Mouse (Mus musculus): ENCODE results near the gene Tdrd9. TPM values are rescaled to one million over a fixed set of nuclear protein-coding genes. Genes with fewer than 3 reads are reported as not detected.
"Not testable (repeated sequence)": the region's sequence is repeated elsewhere in the genome, so short reads cannot be mapped to it uniquely, and the experiment has no call there.

Gene Tdrd9
- polyA plus RNA-seq, 1 experiment from 2014 or later: 0.21 TPM

GRCm38 (mm10) chr12:111936706-111937550 lies 34.4 kb upstream of the Tdrd9 start:
- peak overlapping the region; percentile 26; the same call in 1 of the 2 replicates for H3K4me2 ChIP-seq (ENCODE audit: low read depth, low read length)
- no peaks in the 10 kb centered on the region for H3K27me3 ChIP-seq (replicated peaks; ENCODE audit: control insufficient read depth, insufficient read depth, low read length)
- H3K4me3 ChIP-seq (ENCODE audit: low read depth, low read length): no peak overlapping the region
- DNase-seq (ENCODE audit: low spot score) (peak; percentile 86), ATAC-seq (ENCODE audit: low read depth) (peak; percentile 69)
- peak overlapping the region; percentile 87 for H3K27ac ChIP-seq (replicated peaks; ENCODE audit: low read depth, low read length)
- H3K9me3 ChIP-seq (ENCODE audit: control insufficient read depth, low read length): no peaks in the 10 kb centered on the region
- no peaks in the 10 kb centered on the region for H3K36me3 ChIP-seq (ENCODE audit: control insufficient read depth, insufficient read depth, low read length)
- 0 out of 2 replicates have a peak overlapping the region, but pooled peaks have one; percentile 30 for H3K9ac ChIP-seq (ENCODE audit: low read depth, low read length)
- H3K4me1 ChIP-seq (ENCODE audit: control insufficient read depth, insufficient read depth, low read length): peaks cover 46% of the 10 kb centered on the region
- WGBS: 26% methylated on average over 18 of the region's 24 CpGs

- Histone ChIP-seq H3K27ac (replicated peaks; ENCODE audit: low read depth, low read length) (peak overlapping the region; percentile 87), H3K4me3 (ENCODE audit: low read depth, low read length) (no peak overlapping the region), H3K27me3 (replicated peaks; ENCODE audit: control insufficient read depth, insufficient read depth, low read length) (no peaks in the 10 kb centered on the region), H3K36me3 (ENCODE audit: control insufficient read depth, insufficient read depth, low read length) (no peaks in the 10 kb centered on the region), H3K9me3 (ENCODE audit: control insufficient read depth, low read length) (no peaks in the 10 kb centered on the region), H3K4me1 (ENCODE audit: control insufficient read depth, insufficient read depth, low read length) (peaks cover 41% of the 10 kb centered on the region), H3K9ac (ENCODE audit: low read depth, low read length) (peak overlapping the region; percentile 30; the same call in 1 of the 2 replicates), H3K4me2 (ENCODE audit: low read depth, low read length) (no peak overlapping the region)
- ATAC-seq (ENCODE audit: low read depth) (peak; percentile 72), DNase-seq (ENCODE audit: low spot score) (peak; percentile 88)
- 29% methylated on average over 1 of the region's 1 CpGs for WGBS
Observed at GRCm38 (mm10) chr12:111938623-111939177, 32.7 kb upstream of the Tdrd9 start.

GRCm38 (mm10) chr12:111943421-111944064 lies 27.8 kb upstream of the Tdrd9 start:
- H3K9ac ChIP-seq (ENCODE audit: low read depth, low read length): peak overlapping the region; percentile 8; the same call in 1 of the 2 replicates
- H3K4me2 ChIP-seq (ENCODE audit: low read depth, low read length): no peak overlapping the region; the same call in 1 of the 2 replicates
- ATAC-seq (ENCODE audit: low read depth): no peak

GRCm38 (mm10) chr12:111944065-111944987 lies 27.0 kb upstream of the Tdrd9 start:
- peak; percentile 56; the same call in 1 of the 2 replicates for ATAC-seq (ENCODE audit: low read depth)
- Histone ChIP-seq H3K27ac (replicated peaks; ENCODE audit: low read depth, low read length) (peak overlapping the region; percentile 65), H3K4me1 (ENCODE audit: control insufficient read depth, insufficient read depth, low read length) (peaks cover 20% of the 10 kb centered on the region)
- WGBS: 73% methylated on average over 11 of the region's 20 CpGs
- not testable (repeated sequence) for H3K9ac ChIP-seq (ENCODE audit: low read depth, low read length); H3K4me3 ChIP-seq (ENCODE audit: low read depth, low read length); H3K36me3 ChIP-seq (ENCODE audit: control insufficient read depth, insufficient read depth, low read length); H3K9me3 ChIP-seq (ENCODE audit: control insufficient read depth, low read length); DNase-seq (ENCODE audit: low spot score); H3K4me2 ChIP-seq (ENCODE audit: low read depth, low read length); H3K27me3 ChIP-seq (replicated peaks; ENCODE audit: control insufficient read depth, insufficient read depth, low read length)

More at GRCm38 (mm10) chr12:111943421-111944064, 27.8 kb upstream of the Tdrd9 start:
- Histone ChIP-seq H3K4me3 (ENCODE audit: low read depth, low read length) (no peak overlapping the region), H3K9me3 (ENCODE audit: control insufficient read depth, low read length) (no peaks in the 10 kb centered on the region), H3K36me3 (ENCODE audit: control insufficient read depth, insufficient read depth, low read length) (no peaks in the 10 kb centered on the region), H3K27ac (replicated peaks; ENCODE audit: low read depth, low read length) (no peak overlapping the region; the same call in 1 of the 2 replicates), H3K4me1 (ENCODE audit: control insufficient read depth, insufficient read depth, low read length) (peaks cover 28% of the 10 kb centered on the region), H3K27me3 (replicated peaks; ENCODE audit: control insufficient read depth, insufficient read depth, low read length) (no peaks in the 10 kb centered on the region)
- 67% methylated on average over 10 of the region's 10 CpGs for WGBS
- no peak for DNase-seq (ENCODE audit: low spot score)

- ATAC-seq (ENCODE audit: low read depth): no peak
- DNase-seq (ENCODE audit: low spot score): no peak
- no peaks in the 10 kb centered on the region for H3K36me3 ChIP-seq (ENCODE audit: control insufficient read depth, insufficient read depth, low read length)
- H3K4me1 ChIP-seq (ENCODE audit: control insufficient read depth, insufficient read depth, low read length): peaks cover 17% of the 10 kb centered on the region
- no peaks in the 10 kb centered on the region for H3K27me3 ChIP-seq (replicated peaks; ENCODE audit: control insufficient read depth, insufficient read depth, low read length)
- H3K4me2 ChIP-seq (ENCODE audit: low read depth, low read length): no peak overlapping the region
- peak overlapping the region; percentile 87 for H3K27ac ChIP-seq (replicated peaks; ENCODE audit: low read depth, low read length)
- H3K9ac ChIP-seq (ENCODE audit: low read depth, low read length): peak overlapping the region; percentile 40
- no peaks in the 10 kb centered on the region for H3K9me3 ChIP-seq (ENCODE audit: control insufficient read depth, low read length)
- H3K4me3 ChIP-seq (ENCODE audit: low read depth, low read length): no peak overlapping the region
- WGBS: 42% methylated on average over 8 of the region's 8 CpGs
Observed at GRCm38 (mm10) chr12:111945115-111945514, 26.2 kb upstream of the Tdrd9 start.

GRCm38 (mm10) chr12:111945765-111946655 lies 25.3 kb upstream of the Tdrd9 start:
- peaks cover 17% of the 10 kb centered on the region for H3K4me1 ChIP-seq (ENCODE audit: control insufficient read depth, insufficient read depth, low read length)
- H3K9ac ChIP-seq (ENCODE audit: low read depth, low read length); H3K27me3 ChIP-seq (replicated peaks; ENCODE audit: control insufficient read depth, insufficient read depth, low read length); H3K4me2 ChIP-seq (ENCODE audit: low read depth, low read length); H3K36me3 ChIP-seq (ENCODE audit: control insufficient read depth, insufficient read depth, low read length); H3K9me3 ChIP-seq (ENCODE audit: control insufficient read depth, low read length); H3K4me3 ChIP-seq (ENCODE audit: low read depth, low read length): not testable (repeated sequence)
- H3K27ac ChIP-seq (replicated peaks; ENCODE audit: low read depth, low read length): peak overlapping the region; percentile 87
- ATAC-seq (ENCODE audit: low read depth) (peak; percentile 82), DNase-seq (ENCODE audit: low spot score) (peak; percentile 60)
- 49% methylated on average over 6 of the region's 15 CpGs for WGBS

- Histone ChIP-seq H3K4me3 (ENCODE audit: low read depth, low read length) (no peak overlapping the region), H3K9ac (ENCODE audit: low read depth, low read length) (no peak overlapping the region), H3K27ac (replicated peaks; ENCODE audit: low read depth, low read length) (0 out of 2 replicates have a peak overlapping the region, but pooled peaks have one; percentile 28), H3K9me3 (ENCODE audit: control insufficient read depth, low read length) (no peaks in the 10 kb centered on the region), H3K4me2 (ENCODE audit: low read depth, low read length) (no peak overlapping the region), H3K4me1 (ENCODE audit: control insufficient read depth, insufficient read depth, low read length) (peaks cover 17% of the 10 kb centered on the region), H3K36me3 (ENCODE audit: control insufficient read depth, insufficient read depth, low read length) (no peaks in the 10 kb centered on the region), H3K27me3 (replicated peaks; ENCODE audit: control insufficient read depth, insufficient read depth, low read length) (no peaks in the 10 kb centered on the region)
- whole genome bisulfite sequencing: 43% methylated on average over 2 of the region's 2 CpGs
- ATAC-seq (ENCODE audit: low read depth) (peak; percentile 41; the same call in 1 of the 2 replicates), DNase-seq (ENCODE audit: low spot score) (peak; percentile 79)
Observed at GRCm38 (mm10) chr12:111946716-111947115, 24.6 kb upstream of the Tdrd9 start.

All from embryonic facial prominence, embryonic 14.5 days (tissue).